In the genomic region with DNA sequence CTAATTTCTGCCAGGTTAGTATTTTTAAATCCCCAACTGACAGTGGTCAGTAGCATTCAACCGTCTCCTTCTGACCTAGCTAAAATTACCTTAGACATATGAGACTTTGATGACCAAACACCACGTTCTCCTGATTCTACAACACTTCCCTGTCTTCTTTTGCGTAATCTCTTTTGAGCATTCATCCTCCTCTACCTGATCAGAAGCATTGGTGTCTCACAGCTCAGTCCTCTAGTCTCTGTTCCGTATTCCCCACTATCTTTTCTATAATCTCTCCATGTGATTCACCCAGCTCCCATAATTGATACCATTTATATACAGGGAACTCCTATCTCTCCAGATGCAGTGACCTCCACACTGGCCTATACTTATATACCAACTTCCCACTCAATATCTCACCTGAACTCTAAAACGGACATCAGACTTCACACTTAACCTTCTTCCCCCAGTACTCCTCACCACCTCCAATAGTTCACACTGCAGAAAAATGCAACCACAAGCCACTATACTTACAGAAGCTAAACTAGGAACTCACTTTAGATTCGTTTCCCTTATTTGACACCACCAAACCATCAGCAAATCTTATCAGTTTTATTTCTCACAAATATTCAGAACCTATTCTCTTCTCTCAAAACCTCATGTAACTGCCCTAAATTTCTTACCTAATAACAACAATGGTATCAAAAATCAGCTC, we compare ENCODE assay signal across 10 mouse cellular contexts.
"Had no signal": no experiment of that assay in that cellular context is flagged by ENCODE, and none has a peak within 500 bp of the region (broad histone marks: within the 10 kb centered on the region; RNA-seq: fewer than 3 reads in every experiment).

No protein-coding gene starts in this region.

- ATAC-seq: intestine, embryonic 15.5 days; midbrain, embryonic 16.5 days had no signal

- DNase-seq: kidney, adult 18-20 months; kidney, postnatal 36 days; layer of hippocampus, postnatal 36 days; liver, embryonic 13.5 days; lung, adult 2 months; lung, postnatal 14 days; thymus, adult 2 months; thymus, postnatal 25 days had no signal
